Mouse (Mus musculus): ENCODE measurements around the gene Csnk2b.

DNA sequence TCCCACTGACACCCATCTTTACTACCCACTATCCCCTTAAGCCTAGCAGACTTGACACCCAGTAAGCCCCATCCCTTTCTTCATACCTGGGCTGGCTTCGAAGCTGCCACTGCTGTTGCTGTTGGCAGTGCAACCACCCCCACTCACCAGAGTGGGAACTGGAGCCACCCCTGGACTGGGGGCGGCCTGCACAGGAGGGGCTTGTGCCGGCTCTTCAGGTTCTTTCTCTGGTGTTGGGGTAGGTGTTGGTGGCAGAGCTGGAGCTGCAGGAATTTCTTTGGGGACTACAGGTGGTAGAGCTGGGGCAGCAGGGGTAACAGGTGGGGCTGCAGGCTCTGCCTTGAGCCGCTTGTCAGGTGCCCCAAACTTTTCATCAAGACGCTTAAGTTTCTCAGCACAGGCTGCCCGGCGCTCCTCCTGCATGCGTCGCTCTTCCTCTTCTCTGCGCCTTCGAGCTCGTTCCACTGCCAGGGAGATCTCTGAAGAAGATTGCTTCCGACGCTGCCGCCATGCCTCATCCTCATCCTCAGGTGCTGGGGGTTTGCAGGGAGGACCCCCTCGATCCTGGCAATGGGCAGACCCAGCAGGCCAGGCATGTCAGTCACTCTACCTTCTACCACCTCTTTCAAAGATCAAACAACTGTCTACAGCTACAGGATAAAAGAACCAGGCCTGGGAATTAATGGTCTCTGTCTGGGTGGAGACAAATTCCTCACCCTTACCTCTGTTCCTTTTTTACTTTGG lies 37.2 kb upstream of the Csnk2b start:
- no peak for TF ChIP-seq CTCF (IDR thresholded peaks at IDR 0.05; ENCODE audit: borderline replicate concordance, extremely low read depth, insufficient read depth, insufficient read length)
- no peak for TF ChIP-seq POLR2A (IDR thresholded peaks at IDR 0.05; ENCODE audit: borderline replicate concordance, extremely low read depth, insufficient read depth, insufficient read length, poor library complexity, severe bottlenecking)

All from brain, embryonic 14.5 days (tissue).